Mouse (Mus musculus) heart, embryonic 16.5 days (tissue): ENCODE measurements around the gene Spop. TPM values are rescaled to one million over a fixed set of nuclear protein-coding genes. Genes with fewer than 3 reads are reported as not detected.

Source experiments
- ATAC-seq: fragments of 200-750 bp; cut with Nextera tagmentation; replicated peaks from 2 replicates; pipeline ENCODE4 v1.8.0; 2017; ENCODE audit warnings: moderate number of reproducible peaks; ENCODE audit not compliant: insufficient read depth, low FRiP score; ENCODE audit errors: extremely low read depth
- H3K27ac ChIP-seq: fragments of 300-500 bp; sonication (generic); 2 replicates; pipeline ENCODE4 v1.5.1; 2014; ENCODE audit warnings: mild to moderate bottlenecking, low read length, control low read depth, moderate library complexity
- H3K27me3 ChIP-seq: fragments of 300-500 bp; sonication (generic); 2 replicates; pipeline ENCODE4 v1.6.1; 2014; ENCODE audit warnings: low read length, mixed read lengths; ENCODE audit not compliant: control insufficient read depth, insufficient read depth
- H3K36me3 ChIP-seq: fragments of 300-500 bp; sonication (generic); 2 replicates; pipeline ENCODE4 v1.6.1; 2014; ENCODE audit not compliant: control insufficient read depth, insufficient read depth
- H3K4me1 ChIP-seq: fragments of 300-500 bp; sonication (generic); 2 replicates; pipeline ENCODE4 v1.6.1; 2014; ENCODE audit warnings: low read length, mixed read lengths; ENCODE audit not compliant: control insufficient read depth, insufficient read depth
- H3K4me2 ChIP-seq: fragments of 300-500 bp; sonication (generic); 2 replicates; pipeline ENCODE4 v1.6.1; 2014; ENCODE audit warnings: low read depth, mild to moderate bottlenecking, control low read depth, low read length
- H3K4me3 ChIP-seq: fragments of 300-500 bp; sonication (generic); 2 replicates; pipeline ENCODE4 v1.5.1; 2014; ENCODE audit warnings: mild to moderate bottlenecking, control low read depth, low read length
- H3K9ac ChIP-seq: fragments of 300-500 bp; sonication (generic); 2 replicates; pipeline ENCODE4 v1.6.1; 2014; ENCODE audit warnings: low read length, control low read depth
- H3K9me3 ChIP-seq: fragments of 300-500 bp; sonication (generic); replicated peaks from 2 replicates; pipeline ENCODE4 v1.6.1; 2016; ENCODE audit warnings: low read length; ENCODE audit not compliant: control insufficient read depth
- WGBS: fragments of 180-500 bp; shearing (Covaris S2); extraction: QIAGEN DNeasy Blood & Tissue Kit; methylation state at CpG from one replicate; pipeline ENCODE4 v1.1.7; 2014; 5-methylcytosine and 5-hydroxymethylcytosine counted together
- polyA plus RNA-seq: library from polyadenylated mRNA; unstranded; fragments of >200 nt; fragmentation: Nextera tagmentation; extraction: Ambion mirVana; gene quantifications from 2 replicates; pipeline ENCODE4 v1.2.1, GENCODE M21; 2015

Spop gene
- polyA plus RNA-seq, 1 experiment from 2014 or later, result 157 TPM

GRCm38 (mm10) chr11:95514298-95514861 is 100.5 kb downstream of the Spop start, which contains the start of gene Nxph3:
Gene Nxph3 (minus strand): TSS chr11:95514570.
- Histone ChIP-seq H3K4me3 (peak within 1 kb of the TSS; percentile 64), H3K27me3 (peaks cover 54% of the 10 kb centered on the region), H3K4me2 (peak within 1 kb of the TSS; percentile 86), H3K27ac (no peak within 1 kb of the TSS), H3K9me3 (no peaks in the 10 kb centered on the region), H3K36me3 (no peaks in the 10 kb centered on the region), H3K4me1 (peaks cover 4% of the 10 kb centered on the region; the same call in 1 of the 2 replicates), H3K9ac (peak within 1 kb of the TSS; percentile 61)
- WGBS, result under 1% methylated on average over 61 of the region's 66 CpGs
- ATAC-seq, result peak; percentile 31

DNA sequence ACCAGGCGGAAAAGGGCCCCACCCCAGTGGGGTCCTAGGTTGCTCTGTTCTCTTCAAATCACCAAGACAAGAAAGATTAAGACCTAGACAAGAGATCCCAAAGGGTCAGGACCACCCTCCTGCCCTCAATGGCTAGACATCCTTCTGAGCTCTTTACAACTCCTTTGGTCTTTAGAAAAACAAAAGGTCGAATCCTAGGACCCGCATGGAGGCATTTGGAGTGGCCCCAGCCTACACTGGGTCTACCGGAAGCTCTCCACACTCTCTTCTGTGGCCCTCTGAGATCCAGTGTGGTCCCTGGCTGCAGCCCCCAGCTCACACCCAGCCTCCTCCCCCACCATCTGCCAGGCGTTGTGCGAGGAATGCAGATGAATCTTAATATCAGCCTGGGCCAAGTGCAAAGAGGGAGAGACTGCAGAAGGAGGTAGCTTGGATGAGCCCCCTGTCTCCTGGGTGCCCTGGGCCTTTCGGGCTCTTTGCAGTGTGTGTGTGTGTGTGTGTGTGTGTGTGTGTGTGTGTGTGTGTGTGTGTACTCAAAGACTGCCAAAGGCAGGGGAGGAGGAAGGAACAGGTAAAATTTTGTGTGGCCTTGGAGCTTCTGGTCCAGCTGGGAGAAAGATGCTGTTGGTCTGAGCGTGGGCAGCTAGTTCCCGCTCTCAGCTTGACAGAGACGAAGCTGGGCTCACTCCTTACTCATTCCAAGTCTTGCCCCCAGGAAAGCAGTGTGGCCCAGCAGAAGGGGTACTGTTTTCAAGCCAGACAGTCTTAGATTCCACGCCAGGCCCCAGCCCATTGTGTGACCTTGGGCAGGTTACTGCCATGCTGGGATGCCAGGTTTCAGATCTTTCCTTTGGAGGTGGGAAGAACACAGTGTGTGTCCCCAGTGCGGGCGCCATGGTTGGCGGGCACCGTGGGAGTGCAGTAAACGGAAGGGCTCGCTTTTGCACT is 101.8 kb downstream of the Spop start:
- H3K9me3 ChIP-seq, result no peaks in the 10 kb centered on the region
- 55% methylated on average over 17 of the region's 17 CpGs for WGBS
- peaks cover 54% of the 10 kb centered on the region for H3K27me3 ChIP-seq
- no peak overlapping the region for H3K9ac ChIP-seq
- H3K36me3 ChIP-seq, result no peaks in the 10 kb centered on the region
- no peak overlapping the region for H3K27ac ChIP-seq
- no peak overlapping the region for H3K4me2 ChIP-seq
- ATAC-seq, result no peak
- H3K4me1 ChIP-seq, result peaks cover 7% of the 10 kb centered on the region; the same call in 1 of the 2 replicates
- H3K4me3 ChIP-seq, result no peak overlapping the region

DNA sequence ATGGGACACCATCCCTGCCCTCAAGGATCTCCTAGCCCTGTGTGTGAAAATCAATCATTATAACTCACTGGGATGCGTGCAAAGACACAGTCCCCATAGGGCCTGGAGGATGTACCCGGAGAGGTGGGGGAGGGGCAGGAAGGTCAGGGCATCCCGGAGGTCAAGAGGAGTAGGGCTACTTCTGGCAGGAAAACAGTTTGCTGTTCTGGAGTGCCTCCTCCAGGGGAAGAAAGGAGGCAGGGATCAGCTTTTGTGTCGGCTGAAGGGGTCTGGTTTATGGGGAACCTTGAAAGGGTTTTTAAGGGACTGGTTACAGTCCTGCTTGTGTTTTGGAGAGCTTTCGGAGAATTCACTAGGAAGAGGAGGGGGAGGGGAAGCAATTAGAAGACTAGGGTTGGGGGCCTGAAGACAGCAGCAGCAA is 102.6 kb downstream of the Spop start:
- H3K4me3 ChIP-seq, result no peak overlapping the region
- no peak for ATAC-seq

DNA sequence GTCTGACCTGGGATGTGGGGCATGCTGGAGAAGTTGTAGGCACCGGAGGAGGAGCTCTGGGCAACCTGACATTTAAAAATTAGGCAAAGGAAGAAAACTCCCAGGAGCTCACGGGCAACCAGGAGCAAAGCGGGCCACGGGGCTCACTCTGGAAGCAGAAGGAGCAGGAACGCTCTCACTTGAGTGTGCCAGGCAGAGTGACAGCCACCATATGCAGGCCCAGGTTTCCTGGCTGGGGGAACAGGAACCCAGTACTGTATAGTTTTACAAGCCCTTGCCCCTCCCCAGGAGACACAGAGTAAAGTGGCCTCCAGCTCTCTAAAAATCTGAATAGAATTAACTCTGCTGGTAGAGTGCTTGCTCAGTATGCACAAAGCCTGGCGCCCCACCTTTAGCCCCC is 103.3 kb downstream of the Spop start:
- Histone ChIP-seq H3K27ac (no peak overlapping the region), H3K4me1 (peaks cover 12% of the 10 kb centered on the region; the same call in 1 of the 2 replicates), H3K9me3 (no peaks in the 10 kb centered on the region), H3K36me3 (no peaks in the 10 kb centered on the region), H3K4me2 (no peak overlapping the region), H3K4me3 (no peak overlapping the region), H3K27me3 (peaks cover 50% of the 10 kb centered on the region), H3K9ac (no peak overlapping the region)
- no peak for ATAC-seq
- 58% methylated on average over 6 of the region's 6 CpGs for WGBS

More for the DNA sequence above, 102.6 kb downstream of the Spop start:
- H3K9me3 ChIP-seq, result no peaks in the 10 kb centered on the region
- H3K27ac ChIP-seq, result no peak overlapping the region
- WGBS, result 16% methylated on average over 5 of the region's 5 CpGs
- H3K36me3 ChIP-seq, result no peaks in the 10 kb centered on the region
- peaks cover 54% of the 10 kb centered on the region for H3K27me3 ChIP-seq
- no peak overlapping the region for H3K9ac ChIP-seq
- H3K4me2 ChIP-seq, result no peak overlapping the region
- peaks cover 12% of the 10 kb centered on the region; the same call in 1 of the 2 replicates for H3K4me1 ChIP-seq

DNA sequence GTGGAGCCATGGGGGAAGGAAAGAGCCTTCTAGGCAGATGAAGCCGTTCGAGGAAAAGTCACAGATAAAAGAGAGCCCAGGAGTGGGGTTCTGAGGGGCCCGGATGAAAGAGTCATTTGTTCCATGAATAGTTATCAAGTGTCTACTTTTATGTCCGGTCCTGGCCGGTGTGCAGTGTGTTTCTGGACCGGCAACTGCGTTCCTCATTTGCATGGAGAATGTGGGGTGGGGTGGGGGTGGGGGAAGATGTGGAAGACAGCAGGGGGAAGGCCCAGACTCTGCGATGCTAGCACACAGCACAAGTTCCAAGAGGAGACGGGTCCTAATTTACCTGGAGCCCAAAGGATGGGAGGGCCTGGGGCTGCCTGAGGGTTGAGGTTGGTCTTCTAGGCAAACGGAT is 105.4 kb downstream of the Spop start:
- Histone ChIP-seq H3K36me3 (no peaks in the 10 kb centered on the region), H3K4me2 (no peak overlapping the region), H3K4me3 (no peak overlapping the region), H3K4me1 (peaks cover 8% of the 10 kb centered on the region; the same call in 1 of the 2 replicates), H3K27me3 (peaks cover 29% of the 10 kb centered on the region), H3K9me3 (no peaks in the 10 kb centered on the region), H3K27ac (no peak overlapping the region), H3K9ac (no peak overlapping the region)
- no peak for ATAC-seq
- WGBS, result 54% methylated on average over 10 of the region's 10 CpGs

- Histone ChIP-seq H3K27me3 (peaks cover 23% of the 10 kb centered on the region), H3K9ac (no peak overlapping the region), H3K4me2 (no peak overlapping the region), H3K4me3 (no peak overlapping the region), H3K4me1 (peaks cover 8% of the 10 kb centered on the region; the same call in 1 of the 2 replicates), H3K36me3 (no peaks in the 10 kb centered on the region), H3K9me3 (no peaks in the 10 kb centered on the region), H3K27ac (no peak overlapping the region)
- ATAC-seq, result no peak
- WGBS, result 57% methylated on average over 3 of the region's 3 CpGs
These were observed 106.1 kb downstream of the Spop start for GRCm38 (mm10) chr11:95519996-95520395.

DNA sequence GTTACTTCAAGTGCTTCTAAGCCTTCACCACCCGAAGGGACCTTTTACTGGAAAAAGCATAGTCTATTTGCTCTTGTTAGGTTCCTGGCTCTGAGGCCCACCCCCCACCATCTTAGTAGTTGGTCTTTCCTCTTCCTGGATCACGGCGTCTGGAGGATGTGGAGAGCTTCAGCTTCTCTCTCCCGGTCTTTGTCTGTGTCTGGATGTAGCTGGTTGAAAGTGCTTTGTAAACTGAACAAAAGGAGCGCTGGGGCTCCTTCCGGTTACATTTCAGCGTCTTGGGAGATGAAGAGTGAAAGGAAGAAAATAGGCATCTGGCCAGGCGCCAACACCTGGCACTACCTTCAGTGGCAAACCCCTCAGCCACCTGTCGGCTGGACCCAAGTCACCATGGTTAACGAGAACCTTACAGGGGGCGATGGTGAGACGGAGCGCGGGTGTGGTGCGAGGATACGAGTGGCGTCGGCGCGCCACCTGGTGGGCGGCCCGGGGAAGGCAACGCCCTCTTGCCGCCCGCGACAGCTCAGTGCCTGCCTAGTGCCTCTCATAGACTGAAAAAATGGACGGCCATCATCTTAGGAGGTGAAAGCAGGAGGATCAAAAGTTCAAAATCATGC is 106.7 kb downstream of the Spop start:
- peaks cover 8% of the 10 kb centered on the region; the same call in 1 of the 2 replicates for H3K4me1 ChIP-seq
- H3K27ac ChIP-seq, result no peak overlapping the region
- ATAC-seq, result peak; percentile 69
- H3K36me3 ChIP-seq, result no peaks in the 10 kb centered on the region
- WGBS, result 6% methylated on average over 27 of the region's 27 CpGs
- H3K4me2 ChIP-seq, result peak overlapping the region; percentile 63
- no peaks in the 10 kb centered on the region for H3K9me3 ChIP-seq
- peaks cover 17% of the 10 kb centered on the region for H3K27me3 ChIP-seq
- H3K9ac ChIP-seq, result peak overlapping the region; percentile 31
- peak overlapping the region; percentile 39 for H3K4me3 ChIP-seq

GRCm38 (mm10) chr11:95521563-95521962 is 107.7 kb downstream of the Spop start:
- peak overlapping the region; percentile 63 for H3K4me2 ChIP-seq
- H3K27me3 ChIP-seq, result peaks cover 9% of the 10 kb centered on the region
- ATAC-seq, result 0 out of 2 replicates have a peak, but pooled peaks have one; percentile 20
- peak overlapping the region; percentile 34 for H3K4me3 ChIP-seq
- H3K9me3 ChIP-seq, result no peaks in the 10 kb centered on the region
- no peaks in the 10 kb centered on the region for H3K36me3 ChIP-seq
- peak overlapping the region; percentile 27; the same call in 1 of the 2 replicates for H3K9ac ChIP-seq
- WGBS, result 3% methylated on average over 13 of the region's 13 CpGs
- H3K4me1 ChIP-seq, result peaks cover 8% of the 10 kb centered on the region; the same call in 1 of the 2 replicates
- no peak overlapping the region for H3K27ac ChIP-seq
